ENCODE assay signal across 20 mouse cellular contexts in the genomic region with DNA sequence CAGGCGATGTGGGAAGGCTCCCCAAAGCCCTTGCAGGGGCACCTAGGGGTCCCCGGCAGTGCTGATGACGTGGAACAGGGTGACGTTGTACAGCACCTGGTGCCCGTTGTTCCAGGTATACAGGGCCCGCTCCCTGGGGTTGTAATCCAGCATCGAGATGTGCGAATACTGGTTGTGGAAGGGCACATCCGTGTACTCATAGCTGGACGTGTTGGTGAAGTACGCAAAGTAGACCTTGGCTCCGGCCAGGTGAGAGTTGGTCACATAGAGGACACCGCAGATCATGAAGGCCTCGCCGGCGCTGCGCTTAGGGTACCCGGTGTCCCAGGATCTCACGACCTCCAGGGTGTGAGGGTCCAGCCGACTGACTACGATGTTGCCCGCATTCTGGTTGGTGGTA.
"Had no signal": no experiment of that assay in that cellular context is flagged by ENCODE, and none has a peak within 500 bp of the region (broad histone marks: within the 10 kb centered on the region; RNA-seq: fewer than 3 reads in every experiment).

No protein-coding gene starts in this region.

- H3K27ac ChIP-seq: liver, embryonic 13.5 days; liver, embryonic 15.5 days; lung, embryonic 15.5 days; macrophage; midbrain, embryonic 13.5 days; midbrain, embryonic 15.5 days; neural tube, embryonic 13.5 days; neural tube, embryonic 15.5 days had no signal

- H3K9me3 ChIP-seq: liver, embryonic 13.5 days; liver, embryonic 15.5 days; lung, embryonic 15.5 days; megakaryocyte, embryonic 14.5 days; midbrain, embryonic 13.5 days; midbrain, embryonic 15.5 days; neural tube, embryonic 13.5 days; neural tube, embryonic 15.5 days had no signal

- H3K4me2 ChIP-seq: liver, embryonic 13.5 days; liver, embryonic 15.5 days; lung, embryonic 15.5 days; midbrain, embryonic 11.5 days; midbrain, embryonic 13.5 days; midbrain, embryonic 15.5 days; neural tube, embryonic 13.5 days; neural tube, embryonic 15.5 days had no signal

- H3K27me3 ChIP-seq: liver, embryonic 13.5 days; liver, embryonic 15.5 days; lung, embryonic 15.5 days; midbrain, embryonic 13.5 days; midbrain, embryonic 15.5 days; neural tube, embryonic 13.5 days; neural tube, embryonic 15.5 days had no signal

- DNase-seq: liver, embryonic 13.5 days; liver, postnatal 0 days; lung, adult 2 months; lung, postnatal 14 days; lung, postnatal 36 days; retina, postnatal 1 day; right cerebral cortex, adult 18-20 months; thymus, adult 18-20 months; thymus, postnatal 14 days; thymus, postnatal 36 days had no signal

- H3K4me1 ChIP-seq: lung, embryonic 15.5 days had no signal

- H3K4me3 ChIP-seq: liver, embryonic 13.5 days; liver, embryonic 15.5 days; lung, embryonic 15.5 days; megakaryocyte, embryonic 14.5 days; midbrain, embryonic 13.5 days; midbrain, embryonic 15.5 days; neural tube, embryonic 13.5 days; neural tube, embryonic 15.5 days had no signal

- ATAC-seq: liver, postnatal 0 days; lung, postnatal 0 days; midbrain, embryonic 13.5 days; midbrain, embryonic 15.5 days had no signal

- H3K9ac ChIP-seq: liver, embryonic 13.5 days; liver, embryonic 15.5 days; liver, postnatal 0 days; lung, embryonic 15.5 days; midbrain, embryonic 13.5 days; midbrain, embryonic 15.5 days; neural tube, embryonic 13.5 days; neural tube, embryonic 15.5 days had no signal
